8 mouse cellular contexts compared by ENCODE assay signal in genomic region chr2:91961901-91962761, GRCm38 (mm10). TPM values are rescaled to one million over a fixed set of nuclear protein-coding genes. Genes with fewer than 3 reads are reported as not detected.
A peak's percentile ranks its signal among the peaks of the same experiment; 100 is the strongest.
DNase-seq lines count a peak whose midpoint lies in the region; ATAC-seq and TF ChIP-seq lines count a peak whose summit lies in the region.

No protein-coding gene starts in this region.

- no peak for TF ChIP-seq EP300 in lung, postnatal 0 days (IDR thresholded peaks at IDR 0.05)

- no peaks in the 10 kb centered on the region for H3K9me3 ChIP-seq in lung, postnatal 0 days (ENCODE audit: low read length)
- no peaks in the 10 kb centered on the region for H3K9me3 ChIP-seq in forebrain, embryonic 10.5 days
- H3K9me3 ChIP-seq in kidney, embryonic 16.5 days (ENCODE audit: low read length): no peaks in the 10 kb centered on the region
- H3K9me3 ChIP-seq in neural tube, embryonic 12.5 days: no peaks in the 10 kb centered on the region

- H3K36me3 ChIP-seq in lung, postnatal 0 days (ENCODE audit: insufficient read depth, low read length): no peaks in the 10 kb centered on the region
- H3K36me3 ChIP-seq in forebrain, embryonic 10.5 days (replicated peaks): peaks cover 14% of the 10 kb centered on the region; the same call in 1 of the 2 replicates
- H3K36me3 ChIP-seq in kidney, embryonic 16.5 days (ENCODE audit: insufficient read depth, low read length): no peaks in the 10 kb centered on the region
- no peaks in the 10 kb centered on the region for H3K36me3 ChIP-seq in neural tube, embryonic 12.5 days

- no peaks in the 10 kb centered on the region for H3K27me3 ChIP-seq in lung, postnatal 0 days (replicated peaks; ENCODE audit: insufficient read depth, low read length)
- H3K27me3 ChIP-seq in forebrain, embryonic 10.5 days (ENCODE audit: poor library complexity, severe bottlenecking): peaks cover 33% of the 10 kb centered on the region
- no peaks in the 10 kb centered on the region for H3K27me3 ChIP-seq in kidney, embryonic 16.5 days (ENCODE audit: insufficient read depth, low read length)
- 0 out of 2 replicates have a peak, but pooled peaks cover 5% of the 10 kb centered on the region for H3K27me3 ChIP-seq in neural tube, embryonic 12.5 days (replicated peaks)

- no peak overlapping the region; the same call in 1 of the 2 replicates for H3K9ac ChIP-seq in lung, postnatal 0 days (replicated peaks; ENCODE audit: low read depth)
- peak overlapping the region; percentile 91 for H3K9ac ChIP-seq in kidney, embryonic 16.5 days (replicated peaks; ENCODE audit: low read length)
- peak overlapping the region; percentile 92 for H3K9ac ChIP-seq in neural tube, embryonic 12.5 days

- H3K4me3 ChIP-seq in lung, postnatal 0 days (ENCODE audit: low read depth, low read length): peak overlapping the region; percentile 80
- peak overlapping the region; percentile 90 for H3K4me3 ChIP-seq in forebrain, embryonic 10.5 days
- peak overlapping the region; percentile 88 for H3K4me3 ChIP-seq in kidney, embryonic 16.5 days (ENCODE audit: low read length)
- H3K4me3 ChIP-seq in neural tube, embryonic 12.5 days: peak overlapping the region; percentile 86

- H3K4me1 ChIP-seq in lung, postnatal 0 days (ENCODE audit: insufficient read depth, low read depth, low read length): peaks cover 10% of the 10 kb centered on the region
- peaks cover 75% of the 10 kb centered on the region for H3K4me1 ChIP-seq in forebrain, embryonic 10.5 days
- peaks cover 45% of the 10 kb centered on the region for H3K4me1 ChIP-seq in kidney, embryonic 16.5 days (ENCODE audit: insufficient read depth, low read length)
- H3K4me1 ChIP-seq in neural tube, embryonic 12.5 days: peaks cover 38% of the 10 kb centered on the region

- DNase-seq in lung, postnatal 0 days (ENCODE audit: low spot score): peak; percentile 43
- no peak for DNase-seq in lung, postnatal 14 days
- DNase-seq in forebrain, embryonic 10.5 days (ENCODE audit: extremely low spot score, low spot score): peak; percentile 21
- DNase-seq in gastrocnemius, adult 8-10 months (ENCODE audit: low spot score in 2 of 2): no peak
- no peak for DNase-seq in testis, postnatal 14 days (ENCODE audit: low spot score)

- peak overlapping the region; percentile 80 for H3K4me2 ChIP-seq in lung, postnatal 0 days (replicated peaks; ENCODE audit: low read depth, low read length)
- peak overlapping the region; percentile 90 for H3K4me2 ChIP-seq in kidney, embryonic 16.5 days (replicated peaks; ENCODE audit: low read depth, low read length)
- H3K4me2 ChIP-seq in neural tube, embryonic 12.5 days (replicated peaks): peak overlapping the region; percentile 84

- 43% methylated on average over 4 of the region's 4 CpGs for WGBS in lung, postnatal 0 days
- 71% methylated on average over 4 of the region's 4 CpGs for WGBS in forebrain, embryonic 10.5 days
- WGBS in kidney, embryonic 16.5 days: 48% methylated on average over 4 of the region's 4 CpGs
- WGBS in neural tube, embryonic 12.5 days: 63% methylated on average over 4 of the region's 4 CpGs

- ATAC-seq in lung, postnatal 0 days: no peak
- no peak for ATAC-seq in kidney, embryonic 16.5 days (ENCODE audit: low FRiP score, low TSS enrichment)
- no peak for ATAC-seq in neural tube, embryonic 12.5 days (ENCODE audit: low FRiP score, low read depth)
- no peak for ATAC-seq in frontal cortex, adult (ENCODE audit: low TSS enrichment)

- TF ChIP-seq CTCF in lung, postnatal 0 days (IDR thresholded peaks at IDR 0.05): no peak

- H3K27ac ChIP-seq in lung, postnatal 0 days (ENCODE audit: low read length): peak overlapping the region; percentile 64
- H3K27ac ChIP-seq in forebrain, embryonic 10.5 days: peak overlapping the region; percentile 91
- H3K27ac ChIP-seq in kidney, embryonic 16.5 days (ENCODE audit: low read length): peak overlapping the region; percentile 73
- H3K27ac ChIP-seq in neural tube, embryonic 12.5 days: no peak overlapping the region

RNA-seq across cellular contexts. Expression of gene Dgkz, which starts 13.5 kb away (rescaled TPM):
- 50.7 and 54.0 TPM in 2 replicates for polyA plus RNA-seq in lung, postnatal 0 days (2015; fragmentation: Nextera tagmentation; extraction: Ambion mirVana)
- 35.1 and 39.1 TPM in 2 replicates for polyA plus RNA-seq in forebrain, embryonic 10.5 days (2016; fragmentation: Nextera tagmentation; extraction: Ambion mirVana)
- polyA plus RNA-seq in kidney, embryonic 16.5 days (2015; fragmentation: Nextera tagmentation; extraction: Ambion mirVana): 52.0 and 52.1 TPM in 2 replicates
- 36.0 and 41.6 TPM in 2 replicates for polyA plus RNA-seq in neural tube, embryonic 12.5 days (2016; fragmentation: Nextera tagmentation; extraction: Ambion mirVana)
- 10 to 100 TPM; 24.7 to 39.3 (median 28.4) TPM for total RNA-seq in gastrocnemius, adult 8-10 months (2022)

RNA-seq across cellular contexts. Expression of gene Gm9821, which starts 16.6 kb away (rescaled TPM):
- polyA plus RNA-seq in lung, postnatal 0 days (2015; fragmentation: Nextera tagmentation; extraction: Ambion mirVana): 0.14 and 0.35 TPM in 2 replicates
- polyA plus RNA-seq in forebrain, embryonic 10.5 days (2016; fragmentation: Nextera tagmentation; extraction: Ambion mirVana): 0.44 and 0.52 TPM in 2 replicates
- polyA plus RNA-seq in kidney, embryonic 16.5 days (2015; fragmentation: Nextera tagmentation; extraction: Ambion mirVana): 0.27 and 0.71 TPM in 2 replicates
- 0.29 and 0.32 TPM in 2 replicates for polyA plus RNA-seq in neural tube, embryonic 12.5 days (2016; fragmentation: Nextera tagmentation; extraction: Ambion mirVana)
- total RNA-seq in gastrocnemius, adult 8-10 months (2022): not detected

RNA-seq across cellular contexts. Expression of gene Mdk, which starts 30.0 kb away (rescaled TPM):
- polyA plus RNA-seq in lung, postnatal 0 days (2015; fragmentation: Nextera tagmentation; extraction: Ambion mirVana): 101 and 104 TPM in 2 replicates
- 1,773 and 1,865 TPM in 2 replicates for polyA plus RNA-seq in forebrain, embryonic 10.5 days (2016; fragmentation: Nextera tagmentation; extraction: Ambion mirVana)
- 1,159 and 1,184 TPM in 2 replicates for polyA plus RNA-seq in kidney, embryonic 16.5 days (2015; fragmentation: Nextera tagmentation; extraction: Ambion mirVana)
- 774 and 775 TPM in 2 replicates for polyA plus RNA-seq in neural tube, embryonic 12.5 days (2016; fragmentation: Nextera tagmentation; extraction: Ambion mirVana)
- total RNA-seq in gastrocnemius, adult 8-10 months (2022): under 1 TPM in 3 of 4 experiments, not detected in 1; 0.44 to 0.46 (median 0.45) TPM

RNA-seq across cellular contexts. Expression of gene Chrm4, which starts 35.1 kb away (rescaled TPM):
- 0.12 and 0.16 TPM in 2 replicates for polyA plus RNA-seq in lung, postnatal 0 days (2015; fragmentation: Nextera tagmentation; extraction: Ambion mirVana)
- polyA plus RNA-seq in forebrain, embryonic 10.5 days (2016; fragmentation: Nextera tagmentation; extraction: Ambion mirVana): 0.12 and 0.77 TPM in 2 replicates
- polyA plus RNA-seq in kidney, embryonic 16.5 days (2015; fragmentation: Nextera tagmentation; extraction: Ambion mirVana): 0.11 and 0.19 TPM in 2 replicates
- 0.50 and 0.96 TPM in 2 replicates for polyA plus RNA-seq in neural tube, embryonic 12.5 days (2016; fragmentation: Nextera tagmentation; extraction: Ambion mirVana)
- total RNA-seq in gastrocnemius, adult 8-10 months (2022): not detected

Comparison
In these comparisons a context has a peak if more than half of its experiments do, and no peak if none do; other contexts are left out.
1. DNase-seq: peak in lung, postnatal 0 days (single experiment) and forebrain, embryonic 10.5 days (single experiment); none in lung, postnatal 14 days (single experiment), gastrocnemius, adult 8-10 months (0 of 2) and testis, postnatal 14 days (single experiment).
2. Peak in every context shown above with its lines, with median percentiles within 50 percentile points of each other: H3K4me2 ChIP-seq and H3K4me3 ChIP-seq.